Mouse (Mus musculus) spleen, adult 2 months (tissue): ENCODE data around the gene Fgfr2.
A peak's percentile ranks its signal among the peaks of the same experiment; 100 is the strongest.

Experiments
- CTCF ChIP-seq: fragments of 200-500 bp; IDR thresholded peaks from 2 replicates; pipeline ENCODE4 v1.5.1; 2011; ENCODE audit warnings: mild to moderate bottlenecking, inconsistent platforms; ENCODE audit not compliant: insufficient read depth, insufficient read length, insufficient replicate concordance; ENCODE audit errors: extremely low read depth
- POLR2A ChIP-seq: fragments of 200-500 bp; IDR thresholded peaks from 2 replicates; pipeline ENCODE4 v1.6.1; 2011; ENCODE audit warnings: low read depth, low read length, inconsistent platforms

GRCm38 (mm10) chr7:132213460-132213859 is 909.7 kb downstream of the Fgfr2 start:
- TF ChIP-seq POLR2A (no peak), CTCF (peak; percentile 57; the same call in 1 of the 2 replicates)
